Mouse (Mus musculus) lung, postnatal 0 days (tissue): ENCODE results near the gene Dip2b.

ENCODE experiments used
- CTCF ChIP-seq: IDR thresholded peaks from 2 replicates; pipeline ENCODE4 v1.5.1; 2016; ENCODE audit warnings: antibody characterized with exemption, mild to moderate bottlenecking
- EP300 ChIP-seq: IDR thresholded peaks from 2 replicates; pipeline ENCODE4 v1.6.1; 2016; ENCODE audit warnings: antibody characterized with exemption, mild to moderate bottlenecking, control low read depth

GRCm38 (mm10) chr15:100248665-100249433, 210.4 kb downstream of the Dip2b start:
- TF ChIP-seq CTCF, result no peak
- TF ChIP-seq EP300, result no peak
